Mouse (Mus musculus): ENCODE measurements around the gene Gm7694. TPM values are rescaled to one million over a fixed set of nuclear protein-coding genes. Genes with fewer than 3 reads are reported as not detected.

Gm7694 gene
- 2.9 and 3.0 TPM in 2 replicates for polyA plus RNA-seq (2014; fragmentation: Nextera tagmentation; extraction: Ambion mirVana)

GRCm38 (mm10) chr1:170306232-170306631 is at the start of gene Gm7694:
Gm7694 (minus strand) TSS chr1:170306332.
- no peak within 1 kb of the TSS for H3K9ac ChIP-seq (ENCODE audit: low read depth, low read length)
- H3K27ac ChIP-seq (replicated peaks; ENCODE audit: low read depth, low read length), result no peak within 1 kb of the TSS
- no peak within 1 kb of the TSS for H3K4me3 ChIP-seq (ENCODE audit: low read depth, low read length)
- WGBS, result 98% methylated on average over 4 of the region's 4 CpGs
- H3K4me1 ChIP-seq (ENCODE audit: control insufficient read depth, insufficient read depth, low read length), result no peaks in the 10 kb centered on the region
- H3K4me2 ChIP-seq (ENCODE audit: low read depth, low read length), result no peak within 1 kb of the TSS
- H3K9me3 ChIP-seq (ENCODE audit: control insufficient read depth, low read length), result no peaks in the 10 kb centered on the region
- no peak for ATAC-seq (ENCODE audit: low read depth)
- H3K36me3 ChIP-seq (ENCODE audit: control insufficient read depth, insufficient read depth, low read length), result no peaks in the 10 kb centered on the region
- no peaks in the 10 kb centered on the region for H3K27me3 ChIP-seq (replicated peaks; ENCODE audit: control insufficient read depth, insufficient read depth, low read length)
- DNase-seq (ENCODE audit: low spot score), result no peak

GRCm38 (mm10) chr1:170353335-170353734 is 47.2 kb upstream of the Gm7694 start:
- no peaks in the 10 kb centered on the region for H3K27me3 ChIP-seq (replicated peaks; ENCODE audit: control insufficient read depth, insufficient read depth, low read length)
- H3K9ac ChIP-seq (ENCODE audit: low read depth, low read length), result no peak overlapping the region
- H3K36me3 ChIP-seq (ENCODE audit: control insufficient read depth, insufficient read depth, low read length), result no peaks in the 10 kb centered on the region
- H3K4me3 ChIP-seq (ENCODE audit: low read depth, low read length), result no peak overlapping the region
- DNase-seq (ENCODE audit: low spot score) (no peak), ATAC-seq (ENCODE audit: low read depth) (no peak)
- H3K27ac ChIP-seq (replicated peaks; ENCODE audit: low read depth, low read length), result no peak overlapping the region
- H3K4me2 ChIP-seq (ENCODE audit: low read depth, low read length), result no peak overlapping the region
- WGBS, result 70% methylated on average over 3 of the region's 3 CpGs
- H3K9me3 ChIP-seq (ENCODE audit: control insufficient read depth, low read length), result no peaks in the 10 kb centered on the region
- no peaks in the 10 kb centered on the region for H3K4me1 ChIP-seq (ENCODE audit: control insufficient read depth, insufficient read depth, low read length)

GRCm38 (mm10) chr1:170351080-170351479 is 44.9 kb upstream of the Gm7694 start:
- no peaks in the 10 kb centered on the region for H3K36me3 ChIP-seq (ENCODE audit: control insufficient read depth, insufficient read depth, low read length)
- ATAC-seq (ENCODE audit: low read depth) (no peak), DNase-seq (ENCODE audit: low spot score) (no peak)
- H3K9ac ChIP-seq (ENCODE audit: low read depth, low read length), result no peak overlapping the region
- H3K27me3 ChIP-seq (replicated peaks; ENCODE audit: control insufficient read depth, insufficient read depth, low read length), result no peaks in the 10 kb centered on the region
- H3K4me1 ChIP-seq (ENCODE audit: control insufficient read depth, insufficient read depth, low read length), result no peaks in the 10 kb centered on the region
- H3K4me2 ChIP-seq (ENCODE audit: low read depth, low read length), result no peak overlapping the region
- H3K27ac ChIP-seq (replicated peaks; ENCODE audit: low read depth, low read length), result no peak overlapping the region
- H3K4me3 ChIP-seq (ENCODE audit: low read depth, low read length), result no peak overlapping the region
- no peaks in the 10 kb centered on the region for H3K9me3 ChIP-seq (ENCODE audit: control insufficient read depth, low read length)

- 0 out of 2 replicates have a peak, but pooled peaks have one; percentile 22 for ATAC-seq (ENCODE audit: low read depth)
Observed at GRCm38 (mm10) chr1:170346266-170346665, 40.1 kb upstream of the Gm7694 start.

GRCm38 (mm10) chr1:170343906-170344305 is 37.8 kb upstream of the Gm7694 start:
- Histone ChIP-seq H3K9me3 (ENCODE audit: control insufficient read depth, low read length) (no peaks in the 10 kb centered on the region), H3K4me1 (ENCODE audit: control insufficient read depth, insufficient read depth, low read length) (no peaks in the 10 kb centered on the region), H3K27ac (replicated peaks; ENCODE audit: low read depth, low read length) (no peak overlapping the region), H3K27me3 (replicated peaks; ENCODE audit: control insufficient read depth, insufficient read depth, low read length) (no peaks in the 10 kb centered on the region), H3K4me2 (ENCODE audit: low read depth, low read length) (no peak overlapping the region), H3K9ac (ENCODE audit: low read depth, low read length) (no peak overlapping the region), H3K36me3 (ENCODE audit: control insufficient read depth, insufficient read depth, low read length) (no peaks in the 10 kb centered on the region), H3K4me3 (ENCODE audit: low read depth, low read length) (no peak overlapping the region)
- DNase-seq (ENCODE audit: low spot score), result no peak
- 94% methylated on average over 4 of the region's 4 CpGs for WGBS
- no peak for ATAC-seq (ENCODE audit: low read depth)

More at GRCm38 (mm10) chr1:170346266-170346665, 40.1 kb upstream of the Gm7694 start:
- H3K4me1 ChIP-seq (ENCODE audit: control insufficient read depth, insufficient read depth, low read length), result no peaks in the 10 kb centered on the region
- no peaks in the 10 kb centered on the region for H3K27me3 ChIP-seq (replicated peaks; ENCODE audit: control insufficient read depth, insufficient read depth, low read length)
- H3K27ac ChIP-seq (replicated peaks; ENCODE audit: low read depth, low read length), result no peak overlapping the region
- no peaks in the 10 kb centered on the region for H3K9me3 ChIP-seq (ENCODE audit: control insufficient read depth, low read length)
- no peaks in the 10 kb centered on the region for H3K36me3 ChIP-seq (ENCODE audit: control insufficient read depth, insufficient read depth, low read length)
- H3K9ac ChIP-seq (ENCODE audit: low read depth, low read length), result no peak overlapping the region
- no peak overlapping the region for H3K4me3 ChIP-seq (ENCODE audit: low read depth, low read length)
- peak; percentile 32 for DNase-seq (ENCODE audit: low spot score)
- WGBS, result 70% methylated on average over 3 of the region's 3 CpGs
- no peak overlapping the region for H3K4me2 ChIP-seq (ENCODE audit: low read depth, low read length)

GRCm38 (mm10) chr1:170343081-170343480 is 36.9 kb upstream of the Gm7694 start:
- no peaks in the 10 kb centered on the region for H3K9me3 ChIP-seq (ENCODE audit: control insufficient read depth, low read length)
- H3K27ac ChIP-seq (replicated peaks; ENCODE audit: low read depth, low read length), result no peak overlapping the region
- H3K27me3 ChIP-seq (replicated peaks; ENCODE audit: control insufficient read depth, insufficient read depth, low read length), result no peaks in the 10 kb centered on the region
- no peak overlapping the region for H3K4me3 ChIP-seq (ENCODE audit: low read depth, low read length)
- H3K4me2 ChIP-seq (ENCODE audit: low read depth, low read length), result no peak overlapping the region
- H3K9ac ChIP-seq (ENCODE audit: low read depth, low read length), result no peak overlapping the region
- H3K36me3 ChIP-seq (ENCODE audit: control insufficient read depth, insufficient read depth, low read length), result no peaks in the 10 kb centered on the region
- 61% methylated on average over 8 of the region's 8 CpGs for WGBS
- no peak for DNase-seq (ENCODE audit: low spot score)
- ATAC-seq (ENCODE audit: low read depth), result no peak
- H3K4me1 ChIP-seq (ENCODE audit: control insufficient read depth, insufficient read depth, low read length), result no peaks in the 10 kb centered on the region

- ATAC-seq (ENCODE audit: low read depth) (no peak), DNase-seq (ENCODE audit: low spot score) (no peak)
- Histone ChIP-seq H3K27ac (replicated peaks; ENCODE audit: low read depth, low read length) (no peak overlapping the region), H3K27me3 (replicated peaks; ENCODE audit: control insufficient read depth, insufficient read depth, low read length) (no peaks in the 10 kb centered on the region), H3K4me2 (ENCODE audit: low read depth, low read length) (no peak overlapping the region), H3K36me3 (ENCODE audit: control insufficient read depth, insufficient read depth, low read length) (no peaks in the 10 kb centered on the region), H3K4me3 (ENCODE audit: low read depth, low read length) (no peak overlapping the region), H3K9me3 (ENCODE audit: control insufficient read depth, low read length) (no peaks in the 10 kb centered on the region), H3K4me1 (ENCODE audit: control insufficient read depth, insufficient read depth, low read length) (no peaks in the 10 kb centered on the region), H3K9ac (ENCODE audit: low read depth, low read length) (no peak overlapping the region)
- 83% methylated on average over 3 of the region's 3 CpGs for WGBS
Observed at GRCm38 (mm10) chr1:170339943-170340342, 33.8 kb upstream of the Gm7694 start.

- no peak overlapping the region for H3K9ac ChIP-seq (ENCODE audit: low read depth, low read length)
- no peak overlapping the region for H3K4me3 ChIP-seq (ENCODE audit: low read depth, low read length)
- no peaks in the 10 kb centered on the region for H3K27me3 ChIP-seq (replicated peaks; ENCODE audit: control insufficient read depth, insufficient read depth, low read length)
- ATAC-seq (ENCODE audit: low read depth), result no peak
- no peak overlapping the region for H3K27ac ChIP-seq (replicated peaks; ENCODE audit: low read depth, low read length)
- DNase-seq (ENCODE audit: low spot score), result no peak
- no peaks in the 10 kb centered on the region for H3K36me3 ChIP-seq (ENCODE audit: control insufficient read depth, insufficient read depth, low read length)
- H3K4me1 ChIP-seq (ENCODE audit: control insufficient read depth, insufficient read depth, low read length), result no peaks in the 10 kb centered on the region
- WGBS, result 88% methylated on average over 4 of the region's 4 CpGs
- H3K4me2 ChIP-seq (ENCODE audit: low read depth, low read length), result no peak overlapping the region
- no peaks in the 10 kb centered on the region for H3K9me3 ChIP-seq (ENCODE audit: control insufficient read depth, low read length)
Observed at GRCm38 (mm10) chr1:170332775-170333174, 26.6 kb upstream of the Gm7694 start.

GRCm38 (mm10) chr1:170331926-170332325 is 25.8 kb upstream of the Gm7694 start:
- H3K27me3 ChIP-seq (replicated peaks; ENCODE audit: control insufficient read depth, insufficient read depth, low read length), result no peaks in the 10 kb centered on the region
- 63% methylated on average over 6 of the region's 6 CpGs for WGBS
- H3K36me3 ChIP-seq (ENCODE audit: control insufficient read depth, insufficient read depth, low read length), result no peaks in the 10 kb centered on the region
- no peaks in the 10 kb centered on the region for H3K4me1 ChIP-seq (ENCODE audit: control insufficient read depth, insufficient read depth, low read length)
- DNase-seq (ENCODE audit: low spot score) (no peak), ATAC-seq (ENCODE audit: low read depth) (no peak)
- H3K9ac ChIP-seq (ENCODE audit: low read depth, low read length), result no peak overlapping the region
- H3K4me3 ChIP-seq (ENCODE audit: low read depth, low read length), result no peak overlapping the region
- H3K4me2 ChIP-seq (ENCODE audit: low read depth, low read length), result no peak overlapping the region
- no peak overlapping the region for H3K27ac ChIP-seq (replicated peaks; ENCODE audit: low read depth, low read length)
- no peaks in the 10 kb centered on the region for H3K9me3 ChIP-seq (ENCODE audit: control insufficient read depth, low read length)

Measured in embryonic facial prominence, embryonic 14.5 days (tissue).